In genomic region chr4:58749101-58749500, GRCm38 (mm10) we compare ENCODE assay signal across 9 mouse cellular contexts. TPM values are rescaled to one million over a fixed set of nuclear protein-coding genes. Genes with fewer than 3 reads are reported as not detected.
DNase-seq lines count a peak whose midpoint lies in the region; ATAC-seq and TF ChIP-seq lines count a peak whose summit lies in the region.
"Had no signal": no experiment of that assay in that cellular context is flagged by ENCODE, and none has a peak within 500 bp of the region (broad histone marks: within the 10 kb centered on the region; RNA-seq: fewer than 3 reads in every experiment).

No protein-coding gene starts in this region.

- TF ChIP-seq EP300 in liver, postnatal 0 days (IDR thresholded peaks at IDR 0.05; ENCODE audit: low read depth), result no peak

- H3K36me3 ChIP-seq in liver, adult 2 months (ENCODE audit: control insufficient read depth, insufficient read depth, low read length), result no peaks in the 10 kb centered on the region
- no peaks in the 10 kb centered on the region for H3K36me3 ChIP-seq in liver, postnatal 0 days (replicated peaks; ENCODE audit: insufficient read depth, low read length)
- no peaks in the 10 kb centered on the region for H3K36me3 ChIP-seq in embryonic facial prominence, embryonic 14.5 days (ENCODE audit: control insufficient read depth, insufficient read depth, low read length)
- H3K36me3 ChIP-seq in lung, embryonic 15.5 days, result no peaks in the 10 kb centered on the region

- intact Hi-C loops in heart, postnatal 36 days (cut with DNase I), result loop anchor here (1.0 kb wide), 2 partner anchors 330 to 483 kb away; no protein-coding TSS in a partner anchor

- H3K27ac ChIP-seq in liver, adult 2 months (replicated peaks; ENCODE audit: insufficient read depth, low read depth, low read length), result no peak overlapping the region
- no peak overlapping the region for H3K27ac ChIP-seq in liver, postnatal 0 days (ENCODE audit: low read depth)
- peak overlapping the region; percentile 80 for H3K27ac ChIP-seq in embryonic facial prominence, embryonic 14.5 days (replicated peaks; ENCODE audit: low read depth, low read length)
- no peak overlapping the region for H3K27ac ChIP-seq in lung, embryonic 15.5 days

- H3K4me3 ChIP-seq in liver, adult 2 months (ENCODE audit: insufficient read depth, low read depth, low read length), result no peak overlapping the region
- no peak overlapping the region for H3K4me3 ChIP-seq in liver, postnatal 0 days (ENCODE audit: low read depth, low read length)
- H3K4me3 ChIP-seq in embryonic facial prominence, embryonic 14.5 days (ENCODE audit: low read depth, low read length), result peak overlapping the region; percentile 23
- no peak overlapping the region for H3K4me3 ChIP-seq in lung, embryonic 15.5 days

- no peaks in the 10 kb centered on the region for H3K27me3 ChIP-seq in liver, adult 2 months (ENCODE audit: control insufficient read depth, insufficient read depth, low read length)
- H3K27me3 ChIP-seq in liver, postnatal 0 days (ENCODE audit: insufficient read depth, low read length), result no peaks in the 10 kb centered on the region
- H3K27me3 ChIP-seq in embryonic facial prominence, embryonic 14.5 days (replicated peaks; ENCODE audit: control insufficient read depth, insufficient read depth, low read length), result no peaks in the 10 kb centered on the region
- no peaks in the 10 kb centered on the region for H3K27me3 ChIP-seq in lung, embryonic 15.5 days

- H3K79me2 ChIP-seq in liver, adult 2 months (ENCODE audit: control insufficient read depth, insufficient read depth, low read length), result no peaks in the 10 kb centered on the region

- peak; percentile 6 for DNase-seq in liver, adult 2 months (ENCODE audit: extremely low read depth, low read depth, low spot score)
- DNase-seq in liver, postnatal 0 days, result no peak
- peak; percentile 88 for DNase-seq in embryonic facial prominence, embryonic 14.5 days (ENCODE audit: low spot score)
- peak; percentile 18 to 29 for DNase-seq in heart, postnatal 36 days
- DNase-seq in T-cell, adult 2 months (ENCODE audit: low spot score), result no peak

- H3K4me1 ChIP-seq in liver, adult 2 months (ENCODE audit: control insufficient read depth, insufficient read depth, low read length), result no peaks in the 10 kb centered on the region
- H3K4me1 ChIP-seq in liver, postnatal 0 days (ENCODE audit: insufficient read depth), result no peaks in the 10 kb centered on the region
- peaks cover 5% of the 10 kb centered on the region; the same call in 1 of the 2 replicates for H3K4me1 ChIP-seq in embryonic facial prominence, embryonic 14.5 days (ENCODE audit: control insufficient read depth, insufficient read depth, low read length)
- peaks cover 4% of the 10 kb centered on the region for H3K4me1 ChIP-seq in lung, embryonic 15.5 days

- WGBS in liver, adult 2 months, result 64% methylated on average over 10 of the region's 10 CpGs
- 63% methylated on average over 10 of the region's 10 CpGs for WGBS in liver, postnatal 0 days (ENCODE audit: insufficient replicate concordance)
- 15% methylated on average over 10 of the region's 10 CpGs for WGBS in embryonic facial prominence, embryonic 14.5 days
- whole genome bisulfite sequencing in lung, embryonic 15.5 days, result 34% methylated on average over 10 of the region's 10 CpGs

- no peak overlapping the region for H3K9ac ChIP-seq in liver, adult 2 months (ENCODE audit: low read depth, low read length)
- no peak overlapping the region for H3K9ac ChIP-seq in liver, postnatal 0 days (replicated peaks)
- peak overlapping the region; percentile 45; the same call in 1 of the 2 replicates for H3K9ac ChIP-seq in embryonic facial prominence, embryonic 14.5 days (ENCODE audit: low read depth, low read length)
- no peak overlapping the region for H3K9ac ChIP-seq in lung, embryonic 15.5 days

- no peak overlapping the region for H3K4me2 ChIP-seq in liver, postnatal 0 days (ENCODE audit: low read depth, low read length)
- H3K4me2 ChIP-seq in embryonic facial prominence, embryonic 14.5 days (ENCODE audit: low read depth, low read length), result peak overlapping the region; percentile 51
- H3K4me2 ChIP-seq in lung, embryonic 15.5 days, result peak overlapping the region; percentile 35

- no peak for TF ChIP-seq CTCF in liver, adult 2 months (IDR thresholded peaks at IDR 0.05; ENCODE audit: low read depth, low read length)
- TF ChIP-seq CTCF in liver, postnatal 0 days (IDR thresholded peaks at IDR 0.05; ENCODE audit: low read depth), result no peak

- no peak for TF ChIP-seq POLR2A in liver, adult 2 months (IDR thresholded peaks at IDR 0.05; ENCODE audit: extremely low read depth, insufficient read depth, low read length)

- no peak for ATAC-seq in liver, postnatal 0 days
- peak; percentile 83 for ATAC-seq in embryonic facial prominence, embryonic 14.5 days (ENCODE audit: low read depth)
- ATAC-seq in lung, embryonic 15.5 days (ENCODE audit: borderline replicate concordance, extremely low read depth, low FRiP score, low TSS enrichment), result no peak
- no peak for ATAC-seq in megakaryocyte progenitor cell, adult 5-6 weeks (replicated peaks; ENCODE audit: poor library complexity)
- no peak for ATAC-seq in activated CD4-positive, CD25-positive, alpha-beta regulatory T cell, adult 4 months

- H3K9me3 ChIP-seq in liver, postnatal 0 days (ENCODE audit: low read length), result no peaks in the 10 kb centered on the region
- H3K9me3 ChIP-seq in embryonic facial prominence, embryonic 14.5 days (ENCODE audit: control insufficient read depth, low read length), result no peaks in the 10 kb centered on the region
- no peaks in the 10 kb centered on the region for H3K9me3 ChIP-seq in lung, embryonic 15.5 days

RNA-seq across cellular contexts. Expression of gene Olfr267, which starts 38.4 kb away (rescaled TPM):
- 0.07 TPM in 1 of 2 replicates, not detected in the other for total RNA-seq in liver, adult 2 months (2014; rRNA removed)
- polyA plus RNA-seq in liver, adult 2 months (2012; rRNA removed), result not detected in 2 replicates
- not detected in 2 replicates for polyA plus RNA-seq in liver, postnatal 0 days (2015; fragmentation: Nextera tagmentation; extraction: Ambion mirVana)
- 0.21 TPM in 1 of 2 replicates, not detected in the other for polyA plus RNA-seq in embryonic facial prominence, embryonic 14.5 days (2014; fragmentation: Nextera tagmentation; extraction: Ambion mirVana)
- not detected for total RNA-seq in heart, postnatal 36 days (2021)
- not detected in 2 replicates for polyA plus RNA-seq in lung, embryonic 15.5 days (2015; fragmentation: Nextera tagmentation; extraction: Ambion mirVana)
- 0.12 and 0.17 TPM in 2 replicates for total RNA-seq in megakaryocyte progenitor cell, adult 5-6 weeks (2015)
- 0.08 TPM in 1 of 2 replicates, not detected in the other for total RNA-seq in megakaryocyte progenitor cell, adult 5-6 weeks (2017)
- under 1 TPM in 1 of 2 experiments, not detected in 1; 0.24 TPM for polyA plus RNA-seq in activated CD4-positive, CD25-positive, alpha-beta regulatory T cell, adult 4 months (2017; shearing (Covaris generic))
- polyA plus RNA-seq: spleen, adult 2 months had no signal

Comparison
In these comparisons a context has a peak if more than half of its experiments do, and no peak if none do; other contexts are left out.
1. DNase-seq: peak in liver, adult 2 months (single experiment), embryonic facial prominence, embryonic 14.5 days (single experiment) and heart, postnatal 36 days (2 of 2); none in liver, postnatal 0 days (single experiment) and T-cell, adult 2 months (single experiment).